ENCODE assay signal across 10 mouse cellular contexts in genomic region chr15:82376393-82377138, GRCm38 (mm10). TPM values are rescaled to one million over a fixed set of nuclear protein-coding genes. Genes with fewer than 3 reads are reported as not detected.
A peak's percentile ranks its signal among the peaks of the same experiment; 100 is the strongest.
DNase-seq lines count a peak whose midpoint lies in the region; ATAC-seq lines count a peak whose summit lies in the region.
"Had no signal": no experiment of that assay in that cellular context is flagged by ENCODE, and none has a peak within 500 bp of the region (broad histone marks: within the 10 kb centered on the region; RNA-seq: fewer than 3 reads in every experiment).

No protein-coding gene starts in this region.

- peak; percentile 56 for DNase-seq in adrenal gland, adult 2 months
- DNase-seq in adrenal gland, postnatal 25 days = no peak
- peak; percentile 83 for DNase-seq in retina, postnatal 1 day
- no peak for DNase-seq in retina, embryonic 14.5 days (ENCODE audit: low spot score)
- peak; percentile 24 for DNase-seq in hindbrain, embryonic 14.5 days (ENCODE audit: low spot score)
- DNase-seq in left cerebral cortex, postnatal 10 days (ENCODE audit: extremely low spot score in 1 of 2, low spot score in 2 of 2) = peak; percentile 51 to 69
- no peak for DNase-seq in spleen, postnatal 36 days (ENCODE audit: low spot score in 2 of 2)

- H3K4me3 ChIP-seq in hindbrain, embryonic 14.5 days (replicated peaks; ENCODE audit: low read length) = no peak overlapping the region
- H3K4me3 ChIP-seq in stomach, embryonic 16.5 days (replicated peaks; ENCODE audit: low read length) = no peak overlapping the region
- H3K4me3 ChIP-seq: limb, embryonic 13.5 days had no signal

- H3K27ac ChIP-seq in hindbrain, embryonic 14.5 days = peak overlapping the region; percentile 38; the same call in 1 of the 2 replicates
- H3K27ac ChIP-seq in stomach, embryonic 16.5 days (ENCODE audit: low read length) = peak overlapping the region; percentile 54
- H3K27ac ChIP-seq: limb, embryonic 13.5 days had no signal

- 55% methylated on average over 17 of the region's 17 CpGs for WGBS in hindbrain, embryonic 14.5 days
- 50% methylated on average over 17 of the region's 17 CpGs for WGBS in stomach, embryonic 16.5 days

- no peaks in the 10 kb centered on the region for H3K27me3 ChIP-seq in hindbrain, embryonic 14.5 days (ENCODE audit: control insufficient read depth, insufficient read depth, low read length)
- no peaks in the 10 kb centered on the region for H3K27me3 ChIP-seq in stomach, embryonic 16.5 days (ENCODE audit: control insufficient read depth, insufficient read depth, low read length)
- H3K27me3 ChIP-seq: limb, embryonic 13.5 days had no signal

- no peak overlapping the region for H3K4me2 ChIP-seq in hindbrain, embryonic 14.5 days (replicated peaks)
- H3K4me2 ChIP-seq in stomach, embryonic 16.5 days (ENCODE audit: low read depth, low read length) = no peak overlapping the region
- H3K4me2 ChIP-seq: limb, embryonic 13.5 days had no signal

- intact Hi-C loops in left cerebral cortex, postnatal 10 days (cut with DNase I) = no loop called here

- H3K9ac ChIP-seq in hindbrain, embryonic 14.5 days = no peak overlapping the region
- peak overlapping the region; percentile 8; the same call in 1 of the 2 replicates for H3K9ac ChIP-seq in stomach, embryonic 16.5 days (ENCODE audit: low read length)
- H3K9ac ChIP-seq: limb, embryonic 13.5 days had no signal

- no peaks in the 10 kb centered on the region for H3K36me3 ChIP-seq in hindbrain, embryonic 14.5 days (replicated peaks; ENCODE audit: control insufficient read depth, insufficient read depth)
- H3K36me3 ChIP-seq in stomach, embryonic 16.5 days (ENCODE audit: control insufficient read depth, insufficient read depth, low read length) = no peaks in the 10 kb centered on the region
- H3K36me3 ChIP-seq: limb, embryonic 13.5 days had no signal

- ATAC-seq in hindbrain, embryonic 14.5 days (ENCODE audit: low FRiP score) = peak; percentile 22; the same call in 1 of the 2 replicates
- ATAC-seq in stomach, embryonic 16.5 days (ENCODE audit: insufficient read depth, low FRiP score) = no peak

- H3K9me3 ChIP-seq in hindbrain, embryonic 14.5 days (ENCODE audit: control insufficient read depth, low read length) = no peaks in the 10 kb centered on the region
- H3K9me3 ChIP-seq in stomach, embryonic 16.5 days (replicated peaks; ENCODE audit: control insufficient read depth, low read length) = no peaks in the 10 kb centered on the region
- H3K9me3 ChIP-seq: limb, embryonic 13.5 days had no signal

- 0 out of 2 replicates have a peak, but pooled peaks cover 4% of the 10 kb centered on the region for H3K4me1 ChIP-seq in hindbrain, embryonic 14.5 days (replicated peaks; ENCODE audit: control insufficient read depth, insufficient read depth, low read length)
- H3K4me1 ChIP-seq in stomach, embryonic 16.5 days (ENCODE audit: control insufficient read depth, insufficient read depth, low read length) = peaks cover 17% of the 10 kb centered on the region

RNA-seq across cellular contexts. Expression of gene Cyp2d22, which starts 3.5 kb away (rescaled TPM):
- 10 to 100 TPM; 37.9 to 39.6 TPM for total RNA-seq in adrenal gland, adult 2 months (2021)
- polyA plus RNA-seq in adrenal gland, adult 2 months (2012; rRNA removed) = 51.0 and 66.2 TPM in 2 replicates
- 40.4 and 48.4 TPM in 2 replicates for total RNA-seq in adrenal gland, postnatal 25 days (2021)
- polyA plus RNA-seq in hindbrain, embryonic 14.5 days (2014; fragmentation: Nextera tagmentation; extraction: Ambion mirVana) = 2.3 and 2.5 TPM in 2 replicates
- total RNA-seq in left cerebral cortex, postnatal 10 days (2021) = 10 to 100 TPM; 10.7 to 11.5 TPM
- polyA plus RNA-seq in stomach, embryonic 16.5 days (2015; fragmentation: Nextera tagmentation; extraction: Ambion mirVana) = 12.6 and 16.4 TPM in 2 replicates

RNA-seq across cellular contexts. Expression of gene Cyp2d11, which starts 17.3 kb away (rescaled TPM):
- total RNA-seq in adrenal gland, adult 2 months (2021) = under 1 TPM in 1 of 2 experiments, not detected in 1; 0.21 TPM
- polyA plus RNA-seq in adrenal gland, adult 2 months (2012; rRNA removed) = not detected in 2 replicates
- 0.27 TPM in 1 of 2 replicates, not detected in the other for total RNA-seq in adrenal gland, postnatal 25 days (2021)
- polyA plus RNA-seq in hindbrain, embryonic 14.5 days (2014; fragmentation: Nextera tagmentation; extraction: Ambion mirVana) = not detected in 2 replicates
- not detected for total RNA-seq in left cerebral cortex, postnatal 10 days (2021)
- polyA plus RNA-seq in stomach, embryonic 16.5 days (2015; fragmentation: Nextera tagmentation; extraction: Ambion mirVana) = not detected in 2 replicates
- polyA plus RNA-seq: limb, embryonic 13.5 days; testis, adult 2 months had no signal

RNA-seq across cellular contexts. Expression of gene Ndufa6, which starts 22.4 kb away (rescaled TPM):
- total RNA-seq in adrenal gland, adult 2 months (2021) = 100 to 1,000 TPM; 454 to 511 TPM
- polyA plus RNA-seq in adrenal gland, adult 2 months (2012; rRNA removed) = 169 and 274 TPM in 2 replicates
- total RNA-seq in adrenal gland, postnatal 25 days (2021) = 531 and 557 TPM in 2 replicates
- 383 and 445 TPM in 2 replicates for polyA plus RNA-seq in hindbrain, embryonic 14.5 days (2014; fragmentation: Nextera tagmentation; extraction: Ambion mirVana)
- total RNA-seq in left cerebral cortex, postnatal 10 days (2021) = 100 to 1,000 TPM; 167 to 200 TPM
- 352 and 428 TPM in 2 replicates for polyA plus RNA-seq in stomach, embryonic 16.5 days (2015; fragmentation: Nextera tagmentation; extraction: Ambion mirVana)

RNA-seq across cellular contexts. Expression of gene Cyp2d10, which starts 30.4 kb away (rescaled TPM):
- 1 to 10 TPM in 1 of 2 experiments, not detected in 1; 1.5 TPM for total RNA-seq in adrenal gland, adult 2 months (2021)
- polyA plus RNA-seq in adrenal gland, adult 2 months (2012; rRNA removed) = 0.73 TPM in 1 of 2 replicates, not detected in the other
- 0.55 and 9.2 TPM in 2 replicates for total RNA-seq in adrenal gland, postnatal 25 days (2021)
- polyA plus RNA-seq in hindbrain, embryonic 14.5 days (2014; fragmentation: Nextera tagmentation; extraction: Ambion mirVana) = not detected in 2 replicates
- total RNA-seq in left cerebral cortex, postnatal 10 days (2021) = not detected
- polyA plus RNA-seq in stomach, embryonic 16.5 days (2015; fragmentation: Nextera tagmentation; extraction: Ambion mirVana) = 1.8 and 2.6 TPM in 2 replicates
- polyA plus RNA-seq: limb, embryonic 13.5 days; testis, adult 2 months had no signal

RNA-seq across cellular contexts. Expression of gene Smdt1, which starts 37.8 kb away (rescaled TPM):
- total RNA-seq in adrenal gland, adult 2 months (2021) = 100 to 1,000 TPM; 187 to 197 TPM
- polyA plus RNA-seq in adrenal gland, adult 2 months (2012; rRNA removed) = 190 and 213 TPM in 2 replicates
- total RNA-seq in adrenal gland, postnatal 25 days (2021) = 176 and 192 TPM in 2 replicates
- 349 and 367 TPM in 2 replicates for polyA plus RNA-seq in hindbrain, embryonic 14.5 days (2014; fragmentation: Nextera tagmentation; extraction: Ambion mirVana)
- total RNA-seq in left cerebral cortex, postnatal 10 days (2021) = 100 to 1,000 TPM; 130 to 139 TPM
- polyA plus RNA-seq in stomach, embryonic 16.5 days (2015; fragmentation: Nextera tagmentation; extraction: Ambion mirVana) = 278 and 284 TPM in 2 replicates

Comparison
In these comparisons a context has a peak if more than half of its experiments do, and no peak if none do; other contexts are left out.
1. DNase-seq: peak in adrenal gland, adult 2 months (single experiment), retina, postnatal 1 day (single experiment), hindbrain, embryonic 14.5 days (single experiment) and left cerebral cortex, postnatal 10 days (2 of 2); none in adrenal gland, postnatal 25 days (single experiment), retina, embryonic 14.5 days (single experiment) and spleen, postnatal 36 days (0 of 2).